ENCODE assay signal across 15 mouse cellular contexts in the genomic region with DNA sequence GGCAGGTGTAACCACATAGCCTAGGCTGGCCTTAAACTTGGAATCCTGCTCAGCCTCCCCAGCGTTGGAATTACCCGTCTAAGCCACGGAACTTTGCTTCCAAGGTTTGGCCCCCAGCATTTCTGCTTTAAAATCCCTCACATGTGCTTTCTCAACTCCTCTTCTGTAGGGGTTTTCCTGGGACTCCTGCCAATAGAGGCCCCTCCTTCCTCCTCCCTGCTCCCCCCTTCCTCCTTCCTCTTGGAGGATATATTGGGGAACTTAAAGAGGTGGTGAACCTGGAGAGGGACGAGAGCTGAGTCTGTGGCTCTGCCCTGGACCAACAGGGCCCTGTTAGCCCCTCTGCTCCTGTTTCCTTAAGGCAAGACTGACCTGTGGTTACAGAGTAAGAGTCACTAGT. TPM values are rescaled to one million over a fixed set of nuclear protein-coding genes. Genes with fewer than 3 reads are reported as not detected.
DNase-seq lines count a peak whose midpoint lies in the region; ATAC-seq and TF ChIP-seq lines count a peak whose summit lies in the region.
"Had no signal": no experiment of that assay in that cellular context is flagged by ENCODE, and none has a peak within 500 bp of the region (broad histone marks: within the 10 kb centered on the region; RNA-seq: fewer than 3 reads in every experiment).

No protein-coding gene starts in this region.

- 64% methylated on average over 4 of the region's 4 CpGs for WGBS in midbrain, embryonic 15.5 days
- 50% methylated on average over 4 of the region's 4 CpGs for WGBS in thymus, adult 2 months

- intact Hi-C loops in left cerebral cortex, adult 2 months (cut with DNase I): no loop called here

- peak overlapping the region; percentile 93 for H3K27ac ChIP-seq in left cerebral cortex, adult 2 months
- H3K27ac ChIP-seq in cortical plate, adult 2 months (ENCODE audit: insufficient read depth, low read length): peak overlapping the region; percentile 60; the same call in 1 of the 2 replicates
- H3K27ac ChIP-seq in midbrain, embryonic 15.5 days: 0 out of 2 replicates have a peak overlapping the region, but pooled peaks have one; percentile 21
- no peak overlapping the region for H3K27ac ChIP-seq in thymus, adult 2 months (ENCODE audit: control insufficient read depth, insufficient read depth, low read length)
- H3K27ac ChIP-seq: embryonic facial prominence, embryonic 15.5 days; kidney, postnatal 0 days had no signal

- no peaks in the 10 kb centered on the region for H3K9me3 ChIP-seq in midbrain, embryonic 15.5 days
- H3K9me3 ChIP-seq: embryonic facial prominence, embryonic 15.5 days had no signal

- ATAC-seq in midbrain, embryonic 15.5 days (replicated peaks): no peak

- H3K36me3 ChIP-seq in midbrain, embryonic 15.5 days (replicated peaks): no peaks in the 10 kb centered on the region
- no peaks in the 10 kb centered on the region for H3K36me3 ChIP-seq in thymus, adult 2 months (ENCODE audit: control insufficient read depth, insufficient read depth, low read length)
- H3K36me3 ChIP-seq: embryonic facial prominence, embryonic 15.5 days had no signal

- H3K4me3 ChIP-seq in left cerebral cortex, adult 2 months: peak overlapping the region; percentile 61
- peak overlapping the region; percentile 76 for H3K4me3 ChIP-seq in cortical plate, adult 2 months (ENCODE audit: insufficient read depth, low read length)
- H3K4me3 ChIP-seq in midbrain, embryonic 15.5 days: 0 out of 2 replicates have a peak overlapping the region, but pooled peaks have one; percentile 0
- no peak overlapping the region for H3K4me3 ChIP-seq in thymus, adult 2 months (ENCODE audit: control insufficient read depth, insufficient read depth, low read length)
- H3K4me3 ChIP-seq: embryonic facial prominence, embryonic 15.5 days had no signal

- H3K4me1 ChIP-seq in cortical plate, adult 2 months (ENCODE audit: control insufficient read depth, insufficient read depth, low read length): peaks cover 14% of the 10 kb centered on the region
- peaks cover 42% of the 10 kb centered on the region for H3K4me1 ChIP-seq in midbrain, embryonic 15.5 days
- peaks cover 12% of the 10 kb centered on the region for H3K4me1 ChIP-seq in thymus, adult 2 months (replicated peaks; ENCODE audit: control insufficient read depth, insufficient read depth, low read length)

- peaks cover 7% of the 10 kb centered on the region; the same call in 1 of the 2 replicates for H3K27me3 ChIP-seq in midbrain, embryonic 15.5 days (replicated peaks)
- H3K27me3 ChIP-seq in thymus, adult 2 months (ENCODE audit: control insufficient read depth, insufficient read depth, low read length): peaks cover 9% of the 10 kb centered on the region; the same call in 1 of the 2 replicates

- H3K4me2 ChIP-seq in midbrain, embryonic 15.5 days: no peak overlapping the region; the same call in 1 of the 2 replicates
- H3K4me2 ChIP-seq: embryonic facial prominence, embryonic 15.5 days had no signal

- DNase-seq in cerebellum, postnatal 10 days: peak; percentile 57 to 61
- DNase-seq in cerebellum, postnatal 25 days: no peak
- no peak for DNase-seq in left cerebral cortex, adult 2 months (ENCODE audit: extremely low spot score in 1 of 2, low spot score in 2 of 2)
- no peak for DNase-seq in left cerebral cortex, adult 8-10 months (ENCODE audit: low spot score in 2 of 2)
- no peak for DNase-seq in thymus, postnatal 4 days
- no peak for DNase-seq in thymus, adult 2 months
- DNase-seq: heart, adult 18-20 months; heart, postnatal 4 days; lung, postnatal 10 days; thymus, adult 18-20 months had no signal

- TF ChIP-seq CTCF in left cerebral cortex, adult 2 months (IDR thresholded peaks at IDR 0.05): no peak
- no peak for TF ChIP-seq CTCF in cortical plate, adult 2 months (IDR thresholded peaks at IDR 0.05; ENCODE audit: extremely low read depth, insufficient read depth, low read length)
- TF ChIP-seq CTCF in thymus, adult 2 months (IDR thresholded peaks at IDR 0.05; ENCODE audit: borderline replicate concordance, control insufficient read depth, extremely low read depth, insufficient read depth, low read length, poor library complexity): no peak

- H3K9ac ChIP-seq in midbrain, embryonic 15.5 days: no peak overlapping the region
- H3K9ac ChIP-seq: embryonic facial prominence, embryonic 15.5 days had no signal

- TF ChIP-seq POLR2A in cortical plate, adult 2 months (IDR thresholded peaks at IDR 0.05; ENCODE audit: extremely low read depth, insufficient read depth, low read length): no peak
- no peak for TF ChIP-seq POLR2A in thymus, adult 2 months (IDR thresholded peaks at IDR 0.05; ENCODE audit: control insufficient read depth, extremely low read depth, insufficient read depth, low read length, poor library complexity)

RNA-seq across cellular contexts. Expression of gene Rtn4r, which starts 2.8 kb away (rescaled TPM):
- 100 to 1,000 TPM; 138 to 147 TPM for total RNA-seq in left cerebral cortex, adult 2 months (2021)
- total RNA-seq in left cerebral cortex, adult 8-10 months (2022): 100 to 1,000 TPM; 100 to 120 (median 105) TPM
- polyA plus RNA-seq in cortical plate, adult 2 months (2012; rRNA removed): 225 and 233 TPM in 2 replicates
- 25.0 and 27.2 TPM in 2 replicates for polyA plus RNA-seq in midbrain, embryonic 15.5 days (2015; fragmentation: Nextera tagmentation; extraction: Ambion mirVana)
- 5.7 and 6.6 TPM in 2 replicates for polyA plus RNA-seq in thymus, adult 2 months (2012; rRNA removed)
- total RNA-seq: liver, adult 2 months had no signal
- polyA plus RNA-seq: liver, adult 2 months had no signal

RNA-seq across cellular contexts. Expression of gene Prodh, which starts 40.3 kb away (rescaled TPM):
- total RNA-seq in left cerebral cortex, adult 2 months (2021): 10 to 100 TPM; 38.9 to 40.8 TPM
- total RNA-seq in left cerebral cortex, adult 8-10 months (2022): 10 to 100 TPM; 27.2 to 45.1 (median 31.8) TPM
- polyA plus RNA-seq in cortical plate, adult 2 months (2012; rRNA removed): 72.7 and 86.0 TPM in 2 replicates
- polyA plus RNA-seq in midbrain, embryonic 15.5 days (2015; fragmentation: Nextera tagmentation; extraction: Ambion mirVana): 3.7 and 5.0 TPM in 2 replicates
- 74.1 and 84.2 TPM in 2 replicates for polyA plus RNA-seq in thymus, adult 2 months (2012; rRNA removed)

Comparison
In these comparisons a context has a peak if more than half of its experiments do, and no peak if none do; other contexts are left out.
1. DNase-seq: peak in cerebellum, postnatal 10 days (2 of 2); none in cerebellum, postnatal 25 days (0 of 2), left cerebral cortex, adult 2 months (0 of 2), left cerebral cortex, adult 8-10 months (0 of 2), thymus, postnatal 4 days (single experiment) and thymus, adult 2 months (single experiment).
2. RNA of gene Prodh, which starts 40.3 kb away (polyA plus RNA-seq): 74.1 to 84.2 TPM in thymus, adult 2 months and 72.7 to 86.0 TPM in cortical plate, adult 2 months; 3.7 to 5.0 TPM in midbrain, embryonic 15.5 days; every median in the first group is over 10 times any median in the second.